Mouse (Mus musculus): Measurements from ENCODE around the gene Csrp3. TPM values are rescaled to one million over a fixed set of nuclear protein-coding genes. Genes with fewer than 3 reads are reported as not detected.

The Csrp3 gene
- total and polyA plus RNA-seq, 3 experiments: 0.17 to 0.81 TPM; not detected in 1

DNA sequence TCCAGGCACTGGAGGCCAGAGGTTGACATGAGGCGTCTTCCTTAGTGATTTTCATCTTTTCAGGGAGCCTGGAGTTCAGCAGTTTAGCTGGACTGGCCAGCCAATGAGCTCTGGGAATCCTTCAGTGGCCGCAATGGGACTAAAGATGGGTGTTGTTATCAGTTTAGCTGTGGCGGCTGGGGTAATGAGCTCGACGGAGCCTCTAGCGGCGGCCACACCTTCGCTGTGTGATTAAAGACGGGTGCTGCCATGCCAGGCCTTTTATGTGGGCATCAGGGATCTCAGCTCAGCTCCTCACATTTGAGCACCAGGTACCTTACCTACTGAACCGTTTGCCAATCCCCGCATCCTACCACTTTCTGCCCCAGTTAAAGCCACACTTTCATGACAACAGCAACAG lies 23.5 kb upstream of the Csrp3 start:
- Histone ChIP-seq H3K27me3 (ENCODE audit: control insufficient read depth in 1 of 2, insufficient read depth in 2 of 2, low read length in 2 of 2) (no peaks in the 10 kb centered on the region), H3K4me3 (ENCODE audit: control insufficient read depth in 1 of 2, insufficient read depth in 1 of 2, low read depth in 2 of 2, low read length in 2 of 2) (no peak overlapping the region), H3K79me2 (ENCODE audit: control insufficient read depth, insufficient read depth, low read length, poor library complexity) (no peaks in the 10 kb centered on the region; the same call in 1 of the 2 replicates), H3K9ac (ENCODE audit: control insufficient read depth, low read depth, low read length, poor library complexity, severe bottlenecking) (no peak overlapping the region), H3K9me3 (replicated peaks; ENCODE audit: insufficient read depth, low read length) (no peaks in the 10 kb centered on the region), H3K27ac (ENCODE audit: control insufficient read depth, low read depth, low read length) (no peak overlapping the region), H3K36me3 (ENCODE audit: control insufficient read depth in 1 of 2, insufficient read depth in 2 of 2, low read length in 2 of 2) (peaks cover 3 to 32% of the 10 kb centered on the region in 2 experiments), H3K4me1 (ENCODE audit: control insufficient read depth in 1 of 2, insufficient read depth in 2 of 2, low read length in 2 of 2) (peaks cover 0 to 2% of the 10 kb centered on the region in 2 experiments; a peak in 2 of 4 replicates)
- no peak for DNase-seq (ENCODE audit: low read depth, low spot score)
- no peak for TF ChIP-seq TBP (IDR thresholded peaks at IDR 0.05; ENCODE audit: low read depth, low read length)
- no peak for TF ChIP-seq GABPA (IDR thresholded peaks at IDR 0.05; ENCODE audit: low read depth, low read length)
- no peak for TF ChIP-seq RCOR1 (IDR thresholded peaks at IDR 0.05; ENCODE audit: low read depth, low read length)
- no peak for TF ChIP-seq TAL1 (IDR thresholded peaks at IDR 0.05; ENCODE audit: low read length)
- no peak for TF ChIP-seq ZC3H11A (IDR thresholded peaks at IDR 0.05; ENCODE audit: low read depth, low read length)
- no peak for TF ChIP-seq MAFK (IDR thresholded peaks at IDR 0.05; ENCODE audit: borderline replicate concordance, low read depth, low read length)
- TF ChIP-seq E2F4 (IDR thresholded peaks at IDR 0.05; ENCODE audit: borderline replicate concordance, low read depth, low read length): no peak
- no peak for TF ChIP-seq USF1 (IDR thresholded peaks at IDR 0.05; ENCODE audit: low read depth, low read length)
- TF ChIP-seq POLR2AphosphoS5 (IDR thresholded peaks at IDR 0.05; ENCODE audit: borderline replicate concordance, low read depth, low read length): no peak
- no peak for TF ChIP-seq ETS1 (IDR thresholded peaks at IDR 0.05; ENCODE audit: low read depth, low read length)
- no peak for TF ChIP-seq GATA1 (IDR thresholded peaks at IDR 0.05; ENCODE audit: low read depth, low read length)
- TF ChIP-seq HCFC1 (IDR thresholded peaks at IDR 0.05; ENCODE audit: low read depth, low read length): no peak
- no peak for TF ChIP-seq RAD21 (IDR thresholded peaks at IDR 0.05; ENCODE audit: low read depth, low read length)
- TF ChIP-seq SMC3 (IDR thresholded peaks at IDR 0.05; ENCODE audit: low read depth, low read length): no peak
- no peak for TF ChIP-seq MYB (IDR thresholded peaks at IDR 0.05; ENCODE audit: low read depth, low read length)
- TF ChIP-seq TCF12 (IDR thresholded peaks at IDR 0.05; ENCODE audit: low read depth, low read length): no peak
- TF ChIP-seq ZNF384 (IDR thresholded peaks at IDR 0.05; ENCODE audit: low read depth, low read length): no peak
- TF ChIP-seq NRF1 (IDR thresholded peaks at IDR 0.05; ENCODE audit: insufficient read depth, low read depth, low read length, poor library complexity, severe bottlenecking): no peak
- TF ChIP-seq JUND (IDR thresholded peaks at IDR 0.05; ENCODE audit: low read depth, low read length): no peak
- no peak for TF ChIP-seq KAT2A (conservative IDR thresholded peaks at IDR 0.05; ENCODE audit: low read depth, low read length)

DNA sequence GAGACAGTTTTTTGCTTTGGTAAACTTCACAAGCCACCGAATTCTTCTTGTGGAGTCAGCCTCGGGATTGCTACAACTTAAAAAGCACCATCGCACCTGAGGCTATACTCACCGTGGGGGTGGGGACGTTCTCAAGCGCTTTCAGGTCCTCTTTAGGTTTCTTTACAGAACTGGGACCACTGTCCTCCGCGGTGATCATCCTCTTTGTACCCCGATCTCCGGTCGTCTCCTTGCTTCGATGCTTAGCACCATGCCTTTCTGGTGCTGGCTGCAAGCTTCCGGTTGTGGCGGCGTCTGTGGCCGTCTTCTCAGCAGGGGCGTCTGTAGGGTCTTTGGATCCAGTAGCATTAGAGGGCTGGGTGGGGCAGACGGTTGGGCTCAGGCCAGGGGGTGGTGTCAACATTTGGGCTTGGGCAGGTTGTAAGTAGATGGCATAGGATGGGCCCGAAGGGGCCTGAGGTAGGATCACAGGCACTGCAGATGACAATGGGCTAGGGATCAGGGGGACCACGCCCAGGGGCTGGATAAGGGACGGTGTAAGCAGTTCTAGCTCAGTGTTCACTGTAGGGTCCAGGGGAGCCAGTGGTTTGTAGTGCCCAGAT lies 22.8 kb upstream of the Csrp3 start:
- Histone ChIP-seq H3K36me3 (ENCODE audit: control insufficient read depth in 1 of 2, insufficient read depth in 2 of 2, low read length in 2 of 2) (peaks cover 9 to 32% of the 10 kb centered on the region in 2 experiments), H3K79me2 (ENCODE audit: control insufficient read depth, insufficient read depth, low read length, poor library complexity) (no peaks in the 10 kb centered on the region; the same call in 1 of the 2 replicates), H3K27ac (ENCODE audit: control insufficient read depth, low read depth, low read length) (no peak overlapping the region), H3K9ac (ENCODE audit: control insufficient read depth, low read depth, low read length, poor library complexity, severe bottlenecking) (no peak overlapping the region), H3K4me1 (ENCODE audit: control insufficient read depth in 1 of 2, insufficient read depth in 2 of 2, low read length in 2 of 2) (peaks cover 5 to 8% of the 10 kb centered on the region in 2 experiments), H3K4me3 (ENCODE audit: control insufficient read depth in 1 of 2, insufficient read depth in 1 of 2, low read depth in 2 of 2, low read length in 2 of 2) (no peak overlapping the region), H3K9me3 (replicated peaks; ENCODE audit: insufficient read depth, low read length) (no peaks in the 10 kb centered on the region), H3K27me3 (ENCODE audit: control insufficient read depth in 1 of 2, insufficient read depth in 2 of 2, low read length in 2 of 2) (no peaks in the 10 kb centered on the region)
- no peak for DNase-seq (ENCODE audit: low read depth, low spot score)
- no peak for TF ChIP-seq GATA1 (IDR thresholded peaks at IDR 0.05; ENCODE audit: low read depth, low read length)
- TF ChIP-seq MAZ (IDR thresholded peaks at IDR 0.05; ENCODE audit: low read depth, low read length): no peak
- no peak for TF ChIP-seq TBP (IDR thresholded peaks at IDR 0.05; ENCODE audit: low read depth, low read length)
- no peak for TF ChIP-seq ZMIZ1 (IDR thresholded peaks at IDR 0.05; ENCODE audit: low read depth, low read length)
- no peak for TF ChIP-seq RCOR1 (IDR thresholded peaks at IDR 0.05; ENCODE audit: low read depth, low read length)
- TF ChIP-seq SIN3A (IDR thresholded peaks at IDR 0.05; ENCODE audit: low read length): no peak
- no peak for TF ChIP-seq SMC3 (IDR thresholded peaks at IDR 0.05; ENCODE audit: low read depth, low read length)
- no peak for TF ChIP-seq USF2 (IDR thresholded peaks at IDR 0.05; ENCODE audit: borderline replicate concordance in 1 of 2, insufficient read depth in 1 of 2, low read depth in 1 of 2, low read length in 2 of 2)
- TF ChIP-seq ZNF384 (IDR thresholded peaks at IDR 0.05; ENCODE audit: low read depth, low read length): no peak
- TF ChIP-seq HCFC1 (IDR thresholded peaks at IDR 0.05; ENCODE audit: low read depth, low read length): no peak
- TF ChIP-seq MYC (IDR thresholded peaks at IDR 0.05; ENCODE audit: low read depth, low read length): no peak
